Mouse (Mus musculus) lung, postnatal 0 days (tissue): ENCODE measurements around the gene Swsap1.

Source experiments
- CTCF ChIP-seq: IDR thresholded peaks from 2 replicates; pipeline ENCODE4 v1.5.1; 2016; ENCODE audit warnings: antibody characterized with exemption, mild to moderate bottlenecking
- EP300 ChIP-seq: IDR thresholded peaks from 2 replicates; pipeline ENCODE4 v1.6.1; 2016; ENCODE audit warnings: antibody characterized with exemption, mild to moderate bottlenecking, control low read depth

DNA sequence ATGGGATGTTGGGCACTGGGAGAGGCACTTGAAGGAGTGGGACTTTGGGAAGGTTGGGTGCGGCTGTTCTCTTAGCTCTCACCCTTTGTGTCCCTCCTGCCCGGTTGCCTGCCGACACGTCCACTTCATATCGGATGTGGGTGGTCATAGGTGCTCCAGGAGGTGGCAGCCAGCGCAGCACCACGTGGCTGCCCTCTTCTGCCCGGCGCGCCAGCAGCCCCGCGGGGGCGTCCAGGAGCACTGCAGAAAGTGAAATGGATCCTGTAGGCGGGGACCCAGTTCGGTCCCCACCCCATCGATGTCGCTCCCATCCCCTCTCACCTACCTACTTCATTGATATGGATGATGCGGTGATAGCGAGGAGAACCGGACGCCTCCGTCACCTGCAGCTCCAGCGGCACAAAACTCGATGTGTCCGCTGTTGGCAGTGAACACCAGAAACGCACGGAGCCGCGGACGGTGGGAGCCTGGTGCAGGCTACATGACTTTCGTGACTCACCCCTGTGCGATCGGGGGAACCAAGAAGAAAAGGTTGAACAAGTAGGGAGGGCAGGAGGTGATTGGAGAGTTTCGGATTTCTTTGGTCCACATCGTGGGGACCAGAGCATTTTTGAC lies 5.9 kb downstream of the Swsap1 start:
- TF ChIP-seq EP300 (no peak), CTCF (peak; percentile 15; the same call in 1 of the 2 replicates)
